Mouse (Mus musculus) left cerebral cortex, adult 11 months (tissue): ENCODE data around the gene Eps15l1.

ENCODE experiments used
- DNase-seq: peaks from one replicate; pipeline ENCODE4 v3.0.0; 2022; ENCODE audit warnings: low spot score

The Eps15l1 gene

DNA sequence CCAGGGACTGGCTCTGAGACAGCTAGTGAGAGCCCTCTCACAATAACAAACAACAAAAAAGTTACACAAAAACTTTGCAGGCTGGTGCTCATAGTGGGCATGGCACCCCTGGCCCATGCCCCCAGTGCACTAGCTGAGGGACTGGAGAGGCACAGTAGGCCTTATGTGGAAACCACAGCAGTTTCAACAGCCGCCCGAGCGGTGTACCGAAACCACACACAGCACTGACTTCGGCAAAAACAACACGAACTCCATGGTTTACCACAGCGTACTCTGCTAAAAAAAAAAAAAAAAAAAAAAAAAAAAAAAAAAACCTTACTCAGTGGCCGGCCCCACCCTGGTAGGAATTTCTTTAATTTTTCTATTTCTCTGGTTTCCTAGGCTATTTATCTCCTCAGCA, 70.5 kb downstream of the Eps15l1 start:
- DNase-seq, result no peak

DNA sequence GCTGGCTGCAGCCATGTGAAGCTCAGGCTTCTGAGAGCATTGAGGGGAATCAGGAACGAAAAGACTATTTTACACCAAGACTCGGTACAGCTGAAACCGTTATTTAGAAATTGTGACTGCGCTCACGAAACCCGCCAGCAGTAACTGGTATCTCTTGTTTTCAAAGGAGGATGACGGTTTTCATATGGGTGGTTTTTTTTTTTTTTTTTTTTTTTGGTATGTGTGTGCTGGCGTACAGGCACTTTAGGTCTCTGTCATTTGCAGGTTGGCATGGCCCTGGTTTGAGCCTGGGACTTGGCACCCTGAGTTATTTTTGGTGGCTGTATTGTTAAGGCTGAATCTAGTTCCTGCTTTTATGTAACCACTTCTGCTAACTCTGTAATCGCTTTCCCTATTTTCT, 71.4 kb downstream of the Eps15l1 start:
- no peak for DNase-seq

DNA sequence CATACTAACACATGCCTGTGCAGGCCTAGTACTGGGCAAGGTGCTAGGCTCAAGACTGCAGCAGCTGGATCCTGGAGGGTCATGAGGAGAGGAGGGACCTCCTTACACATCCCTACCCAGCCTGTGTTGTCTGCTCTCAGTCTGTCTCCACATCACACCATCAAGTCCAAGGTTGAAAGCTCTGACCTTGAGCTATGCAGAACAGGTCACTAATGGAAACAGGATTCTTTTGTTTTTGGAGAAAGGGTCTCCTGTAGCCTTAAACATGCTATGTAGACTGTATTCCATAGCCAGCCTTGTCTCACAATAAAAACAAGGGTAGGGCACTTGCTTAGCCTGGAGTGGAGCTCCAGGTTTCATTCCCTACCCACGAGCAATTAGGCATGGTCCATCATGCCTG, 72.3 kb downstream of the Eps15l1 start:
- DNase-seq, result no peak

DNA sequence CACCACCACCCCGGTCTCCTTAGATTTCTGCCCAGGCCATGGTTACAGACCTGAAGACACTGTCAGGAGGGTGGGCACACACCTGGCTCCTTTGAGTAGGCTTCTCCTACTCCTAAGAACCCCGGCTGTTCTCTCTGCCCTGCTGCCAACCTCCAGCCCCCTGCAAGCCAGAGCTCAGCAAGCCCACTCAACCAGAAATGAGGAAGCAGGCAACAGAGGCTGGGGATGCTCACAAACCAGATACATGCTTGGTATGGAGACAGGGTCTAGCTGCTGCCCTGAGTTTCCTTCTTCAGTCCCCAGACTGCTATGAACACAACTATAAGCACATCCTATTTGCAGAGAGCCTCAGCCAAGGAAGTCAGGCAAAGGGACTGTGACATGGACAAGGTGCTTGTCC, 73.1 kb downstream of the Eps15l1 start:
- DNase-seq, result no peak

DNA sequence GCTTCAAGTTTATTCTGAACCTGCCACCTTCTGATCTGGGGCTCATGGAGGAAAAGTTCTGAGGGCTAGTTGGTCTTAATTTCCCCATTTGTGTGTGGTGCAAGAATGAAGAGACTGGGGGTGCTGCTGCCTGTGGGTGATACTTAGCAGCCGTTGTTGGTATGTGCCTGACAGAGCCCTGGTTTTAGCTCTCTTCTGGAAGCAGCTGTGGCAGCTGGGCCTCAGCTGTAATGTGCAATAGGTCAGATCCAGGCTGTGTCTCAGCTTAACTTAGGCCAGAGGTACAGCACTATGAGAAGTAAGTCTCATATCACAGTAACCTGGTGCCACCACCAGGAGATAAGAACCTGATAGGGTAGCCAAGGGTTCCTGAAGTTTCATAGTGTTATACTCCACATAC, 73.7 kb downstream of the Eps15l1 start:
- DNase-seq, result no peak

DNA sequence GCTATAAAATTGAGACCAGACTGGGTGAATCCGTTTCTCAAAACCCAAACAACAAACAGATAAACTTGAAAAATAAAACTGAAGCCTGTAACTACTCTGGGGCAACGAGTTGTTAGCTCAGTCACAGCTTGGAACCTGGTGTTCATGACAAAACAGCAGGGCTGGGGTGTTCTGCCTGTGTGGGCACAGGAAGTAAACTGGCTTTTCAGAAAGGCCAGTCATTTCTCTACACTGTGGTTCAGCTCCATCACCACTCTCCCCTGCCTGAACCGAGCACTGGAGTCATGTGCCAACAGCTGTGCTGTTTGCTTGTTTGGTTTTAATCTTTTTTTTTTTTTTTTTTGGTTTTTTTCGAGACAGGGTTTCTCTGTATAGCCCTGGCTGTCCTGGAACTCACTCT, 77.5 kb downstream of the Eps15l1 start:
- no peak for DNase-seq

DNA sequence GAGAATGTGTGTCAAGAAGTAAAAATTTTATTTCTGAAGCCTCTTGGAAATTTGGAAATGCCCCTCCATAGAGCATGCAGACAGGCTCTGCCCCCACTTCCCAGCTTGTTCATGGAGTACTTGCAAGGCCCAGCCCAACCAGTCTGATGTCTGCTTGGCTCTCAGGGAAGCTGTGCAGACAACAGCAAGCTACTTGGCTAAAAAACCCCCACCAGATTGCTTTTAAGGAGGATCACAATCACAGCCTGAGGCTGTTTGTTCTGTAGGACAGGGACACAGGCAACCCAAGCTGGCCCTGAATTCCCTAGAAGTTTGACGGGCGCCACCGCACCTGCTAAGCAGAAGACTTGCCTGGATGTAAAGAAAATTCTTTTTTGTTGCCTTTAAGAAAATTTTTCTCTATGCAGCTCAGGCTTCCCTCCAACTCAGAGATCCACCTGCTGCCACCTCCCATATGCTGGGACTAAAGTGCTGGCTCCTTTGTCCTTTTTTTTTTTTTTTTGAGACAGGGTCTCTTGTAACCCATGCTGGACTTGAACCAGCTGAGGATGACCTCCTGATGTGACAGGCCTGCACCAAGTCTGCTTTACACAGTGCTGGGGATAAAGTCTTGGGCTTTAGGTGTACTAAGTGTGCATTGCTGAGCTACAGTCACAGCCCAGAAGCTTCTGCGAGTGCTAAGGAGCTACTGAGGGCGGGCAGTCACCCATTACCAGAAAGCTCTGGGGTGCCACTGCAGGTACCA, 78.5 kb downstream of the Eps15l1 start:
- no peak for DNase-seq

DNA sequence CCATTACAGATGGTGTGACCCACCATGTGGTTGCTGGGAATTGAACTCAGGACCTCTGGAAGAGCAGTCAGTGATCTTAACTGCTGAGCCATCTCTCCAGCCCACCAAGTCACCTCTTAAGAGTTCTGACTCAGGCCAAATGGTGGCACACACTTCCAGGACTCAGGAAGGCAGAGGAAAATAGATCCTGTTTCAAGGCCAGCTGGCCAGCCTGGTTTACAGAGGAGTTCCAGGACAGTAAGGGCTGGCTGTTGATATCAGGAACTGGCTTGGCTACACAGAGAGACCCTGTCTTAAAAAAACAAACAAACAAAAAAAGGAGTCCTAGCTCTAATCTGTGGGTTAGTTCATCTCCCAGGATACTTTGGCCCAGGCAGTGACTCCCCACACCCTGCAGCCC, 84.2 kb downstream of the Eps15l1 start:
- no peak for DNase-seq

DNA sequence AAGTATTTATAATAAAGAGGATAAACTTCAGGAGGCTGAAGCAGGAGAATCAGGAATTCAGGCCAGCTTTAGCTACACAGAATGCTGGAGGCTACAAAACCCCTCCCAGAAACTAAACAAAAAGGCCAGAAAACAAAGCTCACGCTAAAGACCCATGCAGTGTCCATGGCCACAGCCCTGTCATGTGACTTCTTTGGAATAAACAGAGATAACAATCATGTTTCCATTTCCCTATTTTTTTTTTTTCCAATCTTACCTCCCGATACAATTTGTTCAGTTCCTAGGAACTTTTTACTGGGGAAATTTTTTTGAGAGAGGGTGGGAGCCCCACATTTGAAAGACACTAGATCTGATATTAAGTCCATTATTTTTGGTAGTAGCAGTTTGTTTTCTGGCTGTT, 85.0 kb downstream of the Eps15l1 start:
- no peak for DNase-seq

DNA sequence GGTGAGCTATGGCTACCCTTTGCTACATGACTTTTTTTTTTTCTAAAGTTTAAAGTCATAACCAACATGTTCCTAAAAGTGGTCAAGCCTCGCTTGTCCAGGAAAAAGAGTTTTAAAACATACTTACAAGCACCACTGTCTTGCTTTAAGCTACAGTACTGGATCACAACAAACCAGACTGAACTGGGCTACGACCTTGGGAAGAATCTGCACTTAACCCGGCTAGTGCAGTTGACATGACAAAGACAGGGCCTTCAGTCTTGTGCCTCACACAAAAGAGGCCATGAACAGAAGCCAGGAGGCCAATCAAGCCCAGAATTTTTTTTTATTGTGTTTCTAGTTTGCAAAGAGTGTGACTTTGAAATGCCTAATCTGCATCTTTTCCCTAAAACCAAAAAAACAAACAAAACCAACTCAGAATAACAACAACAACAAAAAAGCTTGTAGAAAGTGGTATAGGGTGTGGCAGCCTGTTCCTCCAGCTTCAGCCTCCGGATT, 87.1 kb downstream of the Eps15l1 start:
- no peak for DNase-seq

DNA sequence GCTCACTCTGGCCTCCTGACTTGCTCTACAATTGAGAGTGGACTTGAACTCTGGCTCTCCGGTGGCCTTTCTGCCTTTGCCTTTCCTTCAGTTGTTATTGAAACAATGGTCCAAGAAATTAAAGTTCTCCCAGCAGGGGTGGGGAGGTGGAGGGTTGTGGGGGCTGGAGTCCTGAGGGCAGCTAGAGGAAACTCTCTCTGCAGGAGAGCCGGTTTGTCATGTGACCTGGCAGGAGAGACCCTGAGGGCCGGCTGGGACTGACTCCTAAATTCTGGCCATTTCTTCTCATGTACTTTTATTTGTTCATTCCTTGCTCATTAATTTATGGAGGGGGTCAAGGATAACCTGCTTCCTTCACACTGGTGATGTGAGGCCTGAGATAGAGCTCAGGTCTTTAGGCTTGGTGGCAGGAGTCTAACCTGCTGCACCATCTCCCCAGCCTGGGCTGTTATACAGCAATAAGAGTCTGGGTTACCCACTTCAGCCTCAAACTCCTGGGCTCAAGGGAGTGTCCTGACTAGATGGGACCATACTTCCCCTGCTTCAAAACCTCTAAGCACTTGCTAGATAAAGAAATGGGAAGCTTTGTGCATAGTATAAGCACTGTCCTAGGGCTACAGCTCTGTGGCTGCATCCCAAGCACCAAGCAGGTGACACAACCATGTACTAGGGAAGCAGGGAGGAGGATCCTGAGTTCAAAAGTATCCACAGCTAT, 87.7 kb downstream of the Eps15l1 start:
- no peak for DNase-seq

DNA sequence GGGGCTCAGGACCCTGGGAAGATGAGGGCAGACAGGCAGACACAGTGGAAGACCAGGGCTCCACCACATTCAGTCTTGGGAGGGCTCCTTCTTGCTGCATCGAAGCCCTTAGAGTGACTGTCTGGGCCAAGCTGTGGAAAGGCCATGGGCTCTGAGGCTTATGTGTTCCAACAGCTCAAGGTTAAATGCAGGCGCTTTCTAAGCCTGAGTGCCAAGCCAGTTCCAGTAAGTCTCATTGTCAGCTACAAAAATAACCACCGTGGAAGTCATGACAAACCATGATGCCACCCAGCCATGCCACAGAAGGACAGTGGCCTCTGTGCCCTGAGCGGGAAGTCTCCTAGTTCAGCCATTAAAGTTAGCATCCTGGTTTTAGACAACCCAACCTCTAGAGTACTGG, 89.6 kb downstream of the Eps15l1 start:
- no peak for DNase-seq

DNA sequence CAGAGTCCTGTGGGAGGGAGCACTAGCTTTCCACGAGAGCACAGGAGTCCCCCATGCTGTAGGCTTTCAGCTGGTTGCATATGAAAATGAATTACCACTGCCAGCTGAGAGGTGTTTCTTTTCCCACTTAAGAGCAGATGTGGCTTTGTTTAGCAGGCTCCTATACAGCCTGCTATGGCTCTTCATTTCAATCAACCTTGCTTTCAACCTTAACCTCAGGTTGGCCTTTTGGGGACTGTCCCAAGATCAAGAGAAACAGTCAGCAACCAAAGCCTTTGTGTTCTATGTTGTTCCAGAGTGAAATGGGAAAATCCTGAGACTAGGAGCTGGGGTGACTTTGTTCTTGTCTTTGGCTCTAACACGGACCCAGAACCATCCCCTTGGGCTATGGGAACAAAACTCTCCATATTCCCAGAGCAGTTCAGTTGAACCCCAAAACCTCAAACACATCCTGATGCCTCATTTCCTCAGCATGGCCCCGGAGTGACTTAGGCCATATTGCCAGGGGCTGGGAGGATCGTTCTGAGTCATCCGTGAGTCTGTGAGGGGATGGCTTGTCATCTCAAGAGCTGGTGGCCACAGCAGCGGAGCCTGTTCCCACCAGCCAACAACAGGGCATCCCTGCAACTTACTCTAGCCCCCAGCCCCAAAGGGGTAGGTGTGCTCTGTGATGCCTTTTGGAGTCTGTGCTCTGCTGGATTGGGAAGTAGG, 90.3 kb downstream of the Eps15l1 start:
- no peak for DNase-seq

DNA sequence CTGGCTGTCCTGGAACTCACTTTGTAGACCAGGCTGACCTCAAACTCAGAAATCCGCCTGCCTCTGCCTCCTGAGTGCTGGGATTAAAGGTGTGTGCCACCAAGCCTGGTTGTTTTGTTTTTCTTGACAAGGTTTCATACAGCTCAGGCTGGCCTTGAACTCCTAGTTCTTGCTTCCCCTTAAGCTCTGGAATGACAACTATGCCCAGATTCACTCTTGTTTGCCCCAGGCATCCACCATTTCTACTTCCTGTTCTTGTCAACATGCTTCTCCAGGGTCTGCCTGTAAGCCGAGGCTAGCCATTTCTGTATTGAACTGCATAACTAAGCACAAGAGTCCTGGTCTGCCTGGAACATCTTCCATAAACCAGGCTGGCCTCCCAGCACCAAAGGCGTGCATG, 92.1 kb downstream of the Eps15l1 start:
- DNase-seq, result no peak

DNA sequence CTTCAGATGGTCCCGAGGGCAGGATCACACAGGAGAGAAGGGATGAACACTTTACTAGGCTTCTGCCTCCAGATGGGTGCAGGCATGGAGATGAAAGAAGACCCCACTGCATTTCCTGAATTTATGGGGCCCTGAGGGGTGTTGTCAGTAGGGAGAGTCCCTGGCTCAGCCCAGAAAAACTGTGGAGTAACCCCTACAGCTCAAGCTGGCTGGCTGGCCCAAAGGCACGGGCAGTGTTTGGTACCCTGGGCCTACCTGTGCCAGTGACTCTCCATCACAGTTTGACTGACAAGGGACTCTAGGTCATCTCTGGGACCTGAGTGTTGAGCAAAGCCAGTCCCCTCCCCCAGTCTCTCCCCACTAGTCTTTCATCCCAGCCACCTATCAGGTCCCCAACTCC, 96.6 kb downstream of the Eps15l1 start:
- no peak for DNase-seq

DNA sequence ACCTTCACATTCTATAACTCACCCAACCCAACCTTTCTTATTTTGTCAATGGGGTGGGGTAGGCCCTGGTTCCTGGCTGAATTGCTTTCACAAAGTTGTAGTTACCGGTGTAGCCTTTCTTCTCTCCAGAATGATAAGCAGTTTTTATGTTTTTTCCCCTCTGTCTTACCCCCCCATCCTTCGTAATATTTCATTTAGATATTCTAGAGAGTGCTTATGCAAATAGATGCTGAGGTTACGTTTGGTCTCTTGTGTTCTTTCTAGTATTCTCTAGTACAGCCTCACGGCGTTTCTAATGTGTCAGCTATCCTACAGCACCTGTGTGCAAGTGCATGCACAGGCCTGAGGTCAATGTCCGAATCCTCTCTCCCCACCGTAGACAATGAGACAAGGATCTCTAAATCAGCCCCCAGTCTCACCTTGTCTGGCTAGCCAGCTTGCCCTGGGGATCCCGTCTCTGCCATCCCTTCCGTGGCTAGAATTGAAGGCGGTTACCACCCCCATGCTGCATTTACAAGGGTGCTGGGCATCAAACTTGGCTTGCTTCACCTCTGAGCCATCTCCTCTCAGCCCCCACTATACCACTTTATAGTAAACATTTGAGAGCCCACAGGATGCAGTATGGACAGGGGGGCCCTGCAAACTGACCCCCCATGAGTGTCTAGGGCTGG, 97.1 kb downstream of the Eps15l1 start:
- no peak for DNase-seq

DNA sequence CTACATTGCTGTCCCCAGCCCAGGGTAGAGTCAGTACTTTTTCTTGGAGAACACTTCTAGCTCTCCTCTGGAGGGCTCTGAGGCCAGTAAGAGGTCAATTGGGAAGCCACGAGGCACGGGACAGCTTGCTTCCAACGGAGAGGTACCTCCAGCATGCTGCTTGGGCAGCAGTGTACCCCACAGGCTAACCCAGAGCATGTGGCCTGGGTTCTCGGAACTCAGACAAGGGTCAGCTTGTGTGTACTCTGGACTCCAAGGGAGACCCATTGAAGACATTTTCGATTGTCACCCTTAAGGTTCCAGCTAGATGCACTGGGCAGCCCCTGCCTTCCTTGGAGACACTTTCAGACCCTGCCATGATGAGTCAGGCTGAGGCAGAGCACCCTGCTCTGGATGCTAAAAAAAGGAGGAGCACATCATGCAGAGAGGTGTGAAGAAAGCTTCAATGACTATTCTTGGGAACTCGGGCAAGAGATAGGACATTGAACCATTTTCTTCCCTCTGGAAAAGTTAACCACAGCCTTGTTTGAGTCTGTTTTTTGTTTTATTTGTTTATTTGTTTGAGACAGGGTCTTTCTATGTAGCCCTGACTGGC, 98.0 kb downstream of the Eps15l1 start:
- no peak for DNase-seq

DNA sequence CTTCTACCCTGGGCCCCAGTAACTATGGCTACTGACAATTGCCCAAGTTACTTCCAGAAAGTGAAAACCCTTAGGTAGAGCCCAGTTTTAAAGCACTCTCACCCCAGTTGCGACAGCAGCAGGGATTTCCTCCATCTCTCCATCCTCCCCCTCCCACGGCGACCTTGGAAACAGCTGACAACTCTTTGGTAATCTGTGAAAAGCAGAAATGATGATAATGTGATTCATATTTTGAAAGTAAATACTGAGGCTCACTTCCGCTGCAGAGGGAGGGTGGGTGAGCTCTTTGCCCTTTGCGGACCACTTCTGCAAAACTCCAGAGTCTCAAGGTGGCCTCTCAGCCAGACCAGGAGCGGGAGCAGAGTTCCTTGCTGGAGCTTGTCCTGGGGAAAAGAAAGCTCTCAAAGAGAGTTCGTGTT, 98.8 kb downstream of the Eps15l1 start:
- DNase-seq, result no peak

DNA sequence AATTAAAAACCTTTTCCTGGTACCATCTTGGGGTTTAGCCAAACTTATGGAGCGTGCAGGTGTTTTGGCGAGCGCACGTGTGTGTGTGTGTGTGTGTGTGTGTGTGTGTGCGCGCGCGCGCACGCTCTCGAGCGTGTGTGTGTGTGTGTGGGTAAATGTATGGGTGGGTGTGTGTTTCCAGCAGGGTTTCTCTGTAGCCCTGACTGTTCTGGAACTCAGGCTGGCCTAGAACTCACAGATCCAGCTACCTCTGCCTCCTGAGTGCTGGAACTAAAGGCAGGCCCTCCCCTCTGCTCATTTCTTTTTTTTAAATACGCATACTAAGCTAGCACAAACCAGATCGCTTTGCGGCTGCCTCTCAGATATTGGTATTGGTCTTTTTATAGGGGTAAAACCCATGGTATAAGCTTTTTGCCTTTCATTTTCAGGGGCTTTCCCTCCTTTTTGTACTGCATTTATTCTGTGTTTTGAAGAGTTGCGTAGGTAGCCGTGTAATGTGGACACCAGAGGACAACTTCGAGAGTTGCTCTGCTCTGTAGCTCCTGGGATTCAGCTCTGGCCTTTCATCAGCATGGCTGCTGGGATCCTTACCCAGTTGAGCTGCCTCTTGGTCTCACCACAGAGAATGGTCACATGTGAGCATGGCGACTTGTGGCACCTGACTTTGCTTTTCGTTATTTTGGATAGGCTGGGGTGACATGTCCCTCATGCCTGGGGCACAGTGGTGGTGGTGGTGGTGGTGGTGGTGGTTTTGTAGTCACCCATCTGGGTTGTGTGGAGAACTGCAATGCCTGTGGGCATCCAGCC, 99.4 kb downstream of the Eps15l1 start:
- no peak for DNase-seq

DNA sequence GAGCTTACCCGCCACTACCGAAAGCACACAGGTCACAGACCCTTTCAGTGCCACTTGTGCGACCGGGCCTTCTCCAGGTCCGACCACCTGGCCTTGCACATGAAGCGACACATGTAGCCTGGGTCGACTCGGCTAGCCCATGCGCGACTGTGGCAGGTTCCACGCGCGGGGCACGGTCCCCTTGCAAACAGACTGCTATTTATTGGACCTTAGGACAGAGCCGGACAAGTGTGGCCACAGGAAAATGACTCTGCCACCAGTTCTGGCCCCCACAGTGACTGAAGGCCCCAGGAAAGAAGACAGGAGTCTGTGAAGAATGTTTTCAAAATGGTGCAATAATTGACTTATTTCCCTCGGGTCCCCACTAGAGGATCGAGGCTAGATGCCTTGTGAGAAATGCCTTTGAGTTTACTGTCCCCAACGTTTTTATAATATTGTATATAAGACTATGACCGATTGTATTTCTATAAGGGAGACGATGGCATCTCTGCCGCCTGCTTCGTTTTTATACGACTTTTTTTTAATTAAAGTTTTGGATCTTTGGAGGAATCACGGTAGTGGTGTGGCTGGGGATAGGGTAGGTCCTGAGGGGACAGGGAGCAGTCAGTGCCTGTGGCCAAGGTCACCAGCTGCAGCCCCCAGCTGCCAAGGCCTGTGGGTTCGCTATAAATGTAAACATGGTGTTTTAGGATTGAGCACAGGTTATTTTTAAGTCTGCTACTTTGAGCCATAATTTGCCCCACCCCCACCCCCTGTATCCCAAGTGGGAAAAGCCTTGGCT, 100.3 kb downstream of the Eps15l1 start:
- DNase-seq, result no peak
